Mouse (Mus musculus) lung, postnatal 0 days (tissue): ENCODE data around the gene Paics.

Experiments used
- CTCF ChIP-seq: IDR thresholded peaks from 2 replicates; pipeline ENCODE4 v1.5.1; 2016; ENCODE audit warnings: antibody characterized with exemption, mild to moderate bottlenecking
- EP300 ChIP-seq: IDR thresholded peaks from 2 replicates; pipeline ENCODE4 v1.6.1; 2016; ENCODE audit warnings: antibody characterized with exemption, mild to moderate bottlenecking, control low read depth

DNA sequence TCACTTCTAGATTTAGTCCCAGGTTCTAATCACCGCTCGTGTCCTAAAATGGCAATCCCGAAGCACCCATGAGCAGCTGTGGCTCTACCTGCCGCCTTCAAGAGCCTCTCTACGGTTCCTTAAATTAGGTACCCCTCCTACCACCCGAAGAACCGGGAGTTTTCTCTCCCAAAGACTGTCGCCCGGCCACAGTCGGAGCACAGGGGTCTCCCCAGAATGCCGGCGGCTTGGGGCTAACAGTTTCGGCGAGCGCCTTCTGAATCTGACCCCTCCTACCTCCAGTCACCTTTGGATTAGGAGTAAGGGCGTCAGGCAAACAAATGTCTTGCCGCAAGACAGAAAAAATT lies 23.1 kb downstream of the Paics start:
- TF ChIP-seq CTCF, result no peak
- TF ChIP-seq EP300, result no peak
